Mouse (Mus musculus) midbrain, embryonic 16.5 days (tissue): ENCODE data around the gene Gm13277. TPM values are rescaled to one million over a fixed set of nuclear protein-coding genes. Genes with fewer than 3 reads are reported as not detected.

Experiments used
- polyA plus RNA-seq: library from polyadenylated mRNA; unstranded; fragments of >200 nt; fragmentation: Nextera tagmentation; extraction: Ambion mirVana; gene quantifications from 2 replicates; pipeline ENCODE4 v1.2.1, GENCODE M21; 2015

The Gm13277 gene
- polyA plus RNA-seq, 1 experiment from 2014 or later, result not detected

Other genes with a start within 250 kb of the Gm13277 start
- not detected in 2 replicates for gene Ifna15, start 230.4 kb upstream of the Gm13277 start, polyA plus RNA-seq
- gene Ifna14, start 216.8 kb upstream of the Gm13277 start, polyA plus RNA-seq, result not detected in 2 replicates
- gene Ifna9, start 196.2 kb upstream of the Gm13277 start, polyA plus RNA-seq, result not detected in 2 replicates
- not detected in 2 replicates for gene Ifna12, start 185.3 kb upstream of the Gm13277 start, polyA plus RNA-seq
- gene C87499, start 154.2 kb upstream of the Gm13277 start, polyA plus RNA-seq, result not detected in 2 replicates
- gene Ifna13, start 144.2 kb upstream of the Gm13277 start, polyA plus RNA-seq, result not detected in 2 replicates
- gene Ifna16, start 111.7 kb upstream of the Gm13277 start, polyA plus RNA-seq, result not detected in 2 replicates
- gene Ifna2, start 104.7 kb upstream of the Gm13277 start, polyA plus RNA-seq, result not detected in 2 replicates
- not detected in 2 replicates for gene Ifnab, start 97.3 kb upstream of the Gm13277 start, polyA plus RNA-seq
- 1.3 and 1.7 TPM in 2 replicates for gene Gm26566, start 66.8 kb upstream of the Gm13277 start, polyA plus RNA-seq
- gene Klhl9, start 66.2 kb upstream of the Gm13277 start, polyA plus RNA-seq, result 115 and 125 TPM in 2 replicates
- not detected in 2 replicates for gene Gm13271, start 33.8 kb upstream of the Gm13277 start, polyA plus RNA-seq
- gene Gm13283, start 28.5 kb upstream of the Gm13277 start, polyA plus RNA-seq, result not detected in 2 replicates
- gene Gm13290, start 14.8 kb upstream of the Gm13277 start, polyA plus RNA-seq, result not detected in 2 replicates
- not detected in 2 replicates for gene Gm13289, start 11.7 kb upstream of the Gm13277 start, polyA plus RNA-seq
- gene Gm13272, start 8.8 kb upstream of the Gm13277 start, polyA plus RNA-seq, result not detected in 2 replicates
- not detected in 2 replicates for gene Ifnz, start 6.5 kb upstream of the Gm13277 start, polyA plus RNA-seq
- gene Gm13276, start 2.9 kb upstream of the Gm13277 start, polyA plus RNA-seq, result not detected in 2 replicates
- not detected in 2 replicates for gene Gm13278, start 2.9 kb downstream of the Gm13277 start, polyA plus RNA-seq
- gene Gm13275, start 5.9 kb downstream of the Gm13277 start, polyA plus RNA-seq, result not detected in 2 replicates
- gene Gm13279, start 8.8 kb downstream of the Gm13277 start, polyA plus RNA-seq, result not detected in 2 replicates
- gene Gm13285, start 11.0 kb downstream of the Gm13277 start, polyA plus RNA-seq, result not detected in 2 replicates
- gene Gm13287, start 14.6 kb downstream of the Gm13277 start, polyA plus RNA-seq, result not detected in 2 replicates
- not detected in 2 replicates for gene Gm13288, start 16.9 kb downstream of the Gm13277 start, polyA plus RNA-seq
- gene Ifna7, start 27.6 kb downstream of the Gm13277 start, polyA plus RNA-seq, result not detected in 2 replicates
- gene Ifna11, start 31.3 kb downstream of the Gm13277 start, polyA plus RNA-seq, result not detected in 2 replicates
- gene Ifna6, start 38.8 kb downstream of the Gm13277 start, polyA plus RNA-seq, result not detected in 2 replicates
- not detected in 2 replicates for gene Ifna5, start 46.9 kb downstream of the Gm13277 start, polyA plus RNA-seq
- not detected in 2 replicates for gene Ifna4, start 53.2 kb downstream of the Gm13277 start, polyA plus RNA-seq
- not detected in 2 replicates for gene Ifna1, start 61.5 kb downstream of the Gm13277 start, polyA plus RNA-seq
- gene Ifne, start 91.6 kb downstream of the Gm13277 start, polyA plus RNA-seq, result not detected in 2 replicates